Mouse (Mus musculus) lung, embryonic 16.5 days (tissue): ENCODE data around the gene Osr1. TPM values are rescaled to one million over a fixed set of nuclear protein-coding genes. Genes with fewer than 3 reads are reported as not detected.

ENCODE experiments used
- ATAC-seq: fragments of 200-750 bp; cut with Nextera tagmentation; 2 replicates; pipeline ENCODE4 v1.8.0; 2017; ENCODE audit warnings: low read depth, mild to moderate bottlenecking, moderate library complexity
- H3K27ac ChIP-seq: fragments of 300-500 bp; sonication (generic); 2 replicates; pipeline ENCODE4 v1.5.1; 2014; ENCODE audit warnings: mild to moderate bottlenecking, control low read depth, low read length
- H3K27me3 ChIP-seq: fragments of 300-500 bp; sonication (generic); 2 replicates; pipeline ENCODE4 v1.6.1; 2014; ENCODE audit warnings: low read depth, low read length, mixed read lengths; ENCODE audit not compliant: control insufficient read depth, insufficient read depth
- H3K36me3 ChIP-seq: fragments of 300-500 bp; sonication (generic); 2 replicates; pipeline ENCODE4 v1.6.1; 2014; ENCODE audit warnings: low read length; ENCODE audit not compliant: control insufficient read depth, insufficient read depth
- H3K4me1 ChIP-seq: fragments of 300-500 bp; sonication (generic); replicated peaks from 2 replicates; pipeline ENCODE4 v1.6.1; 2014; ENCODE audit warnings: low read length, mixed read lengths; ENCODE audit not compliant: control insufficient read depth, insufficient read depth
- H3K4me2 ChIP-seq: fragments of 300-500 bp; sonication (generic); 2 replicates; pipeline ENCODE4 v1.6.1; 2014; ENCODE audit warnings: low read depth, low read length, control low read depth
- H3K4me3 ChIP-seq: fragments of 300-500 bp; sonication (generic); 2 replicates; pipeline ENCODE4 v1.5.1; 2014; ENCODE audit warnings: mild to moderate bottlenecking, low read length, control low read depth
- H3K9ac ChIP-seq: fragments of 300-500 bp; sonication (generic); 2 replicates; pipeline ENCODE4 v1.6.1; 2014; ENCODE audit warnings: low read length, control low read depth
- H3K9me3 ChIP-seq: fragments of 300-500 bp; sonication (generic); 2 replicates; pipeline ENCODE4 v1.6.1; 2016; ENCODE audit warnings: low read length; ENCODE audit not compliant: control insufficient read depth
- WGBS: fragments of 180-500 bp; shearing (Covaris S2); extraction: QIAGEN DNeasy Blood & Tissue Kit; methylation state at CpG from one replicate; pipeline ENCODE4 v1.1.7; 2014; 5-methylcytosine and 5-hydroxymethylcytosine counted together
- polyA plus RNA-seq: library from polyadenylated mRNA; unstranded; fragments of >200 nt; fragmentation: Nextera tagmentation; extraction: Ambion mirVana; gene quantifications from 2 replicates; pipeline ENCODE4 v1.2.1, GENCODE M21; 2015

Osr1 gene
- polyA plus RNA-seq, 1 experiment from 2014 or later, result 20.7 TPM

- Histone ChIP-seq H3K4me1 (peaks cover 16% of the 10 kb centered on the region), H3K27ac (no peak overlapping the region), H3K9ac (peak overlapping the region; percentile 74), H3K4me2 (peak overlapping the region; percentile 74), H3K27me3 (peaks cover 51% of the 10 kb centered on the region), H3K4me3 (peak overlapping the region; percentile 61), H3K9me3 (no peaks in the 10 kb centered on the region), H3K36me3 (no peaks in the 10 kb centered on the region)
- ATAC-seq, result no peak
- 9% methylated on average over 18 of the region's 18 CpGs for WGBS
Measured at GRCm38 (mm10) chr12:9576043-9576538, 6.2 kb downstream of the Osr1 start.

DNA sequence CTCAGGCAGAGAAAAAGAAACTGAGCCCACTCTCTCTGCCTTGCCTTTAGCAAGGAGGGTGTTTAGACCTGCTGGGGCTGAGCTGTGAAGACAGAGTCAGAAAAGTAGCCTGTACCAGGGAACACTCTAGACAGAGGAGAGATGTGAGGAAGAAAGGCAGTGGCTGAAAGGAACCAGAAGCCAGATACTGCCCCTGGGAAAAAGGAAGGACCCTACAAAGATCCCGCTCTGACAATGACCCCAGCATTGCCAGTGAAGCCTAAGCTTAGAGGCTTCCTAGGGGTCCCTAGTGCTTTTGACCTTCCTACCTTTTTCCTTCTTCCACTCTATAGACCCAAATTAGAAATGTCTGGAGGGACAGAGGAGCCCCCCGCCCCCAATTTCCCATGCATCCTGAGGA is 7.7 kb downstream of the Osr1 start:
- no peak overlapping the region for H3K9ac ChIP-seq
- H3K27me3 ChIP-seq, result peaks cover 51% of the 10 kb centered on the region
- ATAC-seq, result no peak
- H3K4me2 ChIP-seq, result no peak overlapping the region; the same call in none of the 2 replicates
- peaks cover 14% of the 10 kb centered on the region for H3K4me1 ChIP-seq
- no peak overlapping the region for H3K4me3 ChIP-seq
- no peaks in the 10 kb centered on the region for H3K36me3 ChIP-seq
- WGBS, result 71% methylated on average over 2 of the region's 2 CpGs
- H3K9me3 ChIP-seq, result no peaks in the 10 kb centered on the region
- H3K27ac ChIP-seq, result no peak overlapping the region

DNA sequence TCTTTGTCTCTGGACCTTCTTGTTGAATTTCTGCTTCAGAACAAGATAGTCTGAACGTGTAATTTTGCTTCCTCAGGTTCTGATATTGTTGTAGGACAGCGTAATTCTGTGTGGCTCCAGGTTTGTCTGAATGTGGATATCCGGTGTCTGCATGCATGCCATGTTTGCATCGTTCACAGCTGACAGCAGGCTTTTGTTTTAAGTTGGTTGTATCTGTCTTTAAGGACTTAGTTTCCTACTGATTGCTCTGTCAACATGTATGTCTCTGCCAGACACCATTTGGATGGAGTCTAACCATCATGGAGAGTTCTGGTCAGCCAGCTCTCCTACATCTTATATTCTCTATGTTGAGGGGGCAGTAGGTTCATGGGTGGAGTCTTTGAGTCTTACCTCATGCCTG is 8.7 kb downstream of the Osr1 start:
- no peak overlapping the region for H3K9ac ChIP-seq
- no peak for ATAC-seq
- no peaks in the 10 kb centered on the region for H3K9me3 ChIP-seq
- H3K27me3 ChIP-seq, result peaks cover 51% of the 10 kb centered on the region
- peaks cover 13% of the 10 kb centered on the region for H3K4me1 ChIP-seq
- no peak overlapping the region for H3K4me3 ChIP-seq
- H3K27ac ChIP-seq, result no peak overlapping the region
- 57% methylated on average over 4 of the region's 4 CpGs for WGBS
- H3K4me2 ChIP-seq, result no peak overlapping the region
- H3K36me3 ChIP-seq, result no peaks in the 10 kb centered on the region

GRCm38 (mm10) chr12:9579301-9580030 is 9.6 kb downstream of the Osr1 start:
- H3K4me1 ChIP-seq, result peaks cover 13% of the 10 kb centered on the region; the same call in 1 of the 2 replicates
- no peak overlapping the region for H3K4me3 ChIP-seq
- ATAC-seq, result no peak
- H3K27ac ChIP-seq, result no peak overlapping the region
- no peaks in the 10 kb centered on the region for H3K36me3 ChIP-seq
- 31% methylated on average over 31 of the region's 31 CpGs for WGBS
- no peak overlapping the region for H3K9ac ChIP-seq
- H3K27me3 ChIP-seq, result peaks cover 54% of the 10 kb centered on the region
- no peaks in the 10 kb centered on the region for H3K9me3 ChIP-seq
- H3K4me2 ChIP-seq, result 0 out of 2 replicates have a peak overlapping the region, but pooled peaks have one; percentile 1

GRCm38 (mm10) chr12:9580041-9580905 is 10.4 kb downstream of the Osr1 start:
- Histone ChIP-seq H3K27me3 (peaks cover 52% of the 10 kb centered on the region), H3K4me1 (peaks cover 18% of the 10 kb centered on the region), H3K4me3 (peak overlapping the region; percentile 39), H3K9me3 (no peaks in the 10 kb centered on the region), H3K9ac (no peak overlapping the region), H3K4me2 (peak overlapping the region; percentile 55), H3K36me3 (no peaks in the 10 kb centered on the region), H3K27ac (no peak overlapping the region)
- 24% methylated on average over 33 of the region's 33 CpGs for WGBS
- no peak for ATAC-seq

DNA sequence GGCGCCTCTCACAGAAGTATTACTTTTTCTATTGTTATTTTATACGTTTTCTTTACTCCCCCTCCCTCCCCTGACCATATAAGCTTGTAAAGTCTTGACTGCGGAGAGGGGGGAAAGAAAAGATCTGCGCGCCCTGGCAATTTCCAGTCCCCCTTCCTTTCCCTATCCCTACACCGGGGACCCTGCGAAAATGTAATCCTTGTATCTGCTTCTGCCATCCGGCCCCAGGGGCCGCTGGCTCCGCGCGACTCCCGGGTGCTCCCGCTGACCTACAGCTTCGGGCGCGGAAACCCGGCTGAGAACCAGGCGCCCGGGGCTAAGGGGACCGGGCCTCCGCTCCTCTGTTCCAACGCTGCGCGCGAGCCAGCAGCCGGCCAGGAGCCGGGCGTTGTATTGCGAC is 11.1 kb downstream of the Osr1 start:
- Histone ChIP-seq H3K27ac (no peak overlapping the region), H3K27me3 (peaks cover 51% of the 10 kb centered on the region), H3K4me1 (peaks cover 20% of the 10 kb centered on the region), H3K9ac (no peak overlapping the region), H3K9me3 (no peaks in the 10 kb centered on the region), H3K4me2 (peak overlapping the region; percentile 55), H3K36me3 (no peaks in the 10 kb centered on the region), H3K4me3 (peak overlapping the region; percentile 39)
- 17% methylated on average over 30 of the region's 30 CpGs for WGBS
- ATAC-seq, result no peak

DNA sequence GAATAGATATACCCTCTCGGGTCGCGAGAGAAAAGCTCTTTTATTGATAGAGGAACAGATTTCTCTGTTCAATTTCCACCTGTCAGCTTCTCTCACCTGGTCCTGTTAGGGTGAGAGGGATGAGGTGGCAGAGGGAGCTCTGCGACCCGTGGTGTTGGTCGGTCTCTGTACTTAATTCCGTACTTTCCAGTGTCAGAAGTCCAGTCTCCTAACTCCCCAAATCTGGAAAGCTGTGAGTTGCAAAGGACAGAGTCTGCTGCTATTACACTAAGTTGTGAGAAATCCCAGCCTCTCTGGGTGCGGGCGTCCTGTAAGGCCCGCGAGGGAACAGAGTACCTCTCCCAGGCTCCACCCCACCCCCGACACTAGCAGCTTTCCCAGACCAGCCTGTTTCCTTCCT is 11.6 kb downstream of the Osr1 start:
- H3K9ac ChIP-seq, result no peak overlapping the region

DNA sequence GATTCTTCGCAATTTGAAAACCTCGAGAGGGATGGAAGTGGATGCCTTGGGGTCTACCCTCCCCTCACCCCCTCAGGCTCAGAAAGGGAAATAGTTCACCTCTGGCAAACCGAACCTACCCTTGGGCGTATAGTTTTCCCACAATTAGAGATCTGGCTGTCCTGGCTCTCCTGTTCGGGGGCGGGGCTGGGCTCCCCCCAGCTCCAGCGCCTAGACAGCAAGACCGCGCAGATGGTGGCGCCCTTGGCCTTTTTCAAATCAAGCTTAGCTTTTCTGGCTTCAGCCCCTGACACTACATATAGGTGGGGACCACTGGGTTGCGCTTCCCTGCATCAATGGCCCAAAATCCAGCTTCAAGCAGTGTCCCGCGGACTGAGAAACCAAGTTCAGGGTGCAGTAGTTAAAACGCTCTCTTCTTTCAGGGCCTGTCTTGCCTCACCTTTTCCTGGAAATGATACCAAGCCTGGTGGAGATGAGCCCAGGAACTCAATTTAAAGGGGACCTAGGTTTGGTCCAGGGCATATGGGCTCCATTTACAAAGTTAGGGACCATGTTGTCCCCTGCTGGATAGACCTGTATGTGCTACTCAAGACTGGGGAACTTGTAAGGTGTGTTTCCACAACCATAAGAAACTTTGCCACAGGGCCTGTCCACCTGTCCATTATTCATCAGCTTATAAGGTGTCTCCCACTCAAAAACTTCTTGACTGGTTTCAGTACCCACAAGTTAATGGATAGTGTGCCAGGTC is 12.5 kb downstream of the Osr1 start:
- Histone ChIP-seq H3K27me3 (peaks cover 40% of the 10 kb centered on the region), H3K4me3 (no peak overlapping the region), H3K27ac (no peak overlapping the region), H3K4me1 (peaks cover 20% of the 10 kb centered on the region), H3K9me3 (no peaks in the 10 kb centered on the region), H3K4me2 (no peak overlapping the region), H3K9ac (no peak overlapping the region), H3K36me3 (no peaks in the 10 kb centered on the region)
- 62% methylated on average over 14 of the region's 14 CpGs for WGBS
- no peak for ATAC-seq

More for the DNA sequence above, 11.6 kb downstream of the Osr1 start:
- no peak overlapping the region for H3K4me3 ChIP-seq
- H3K27me3 ChIP-seq, result peaks cover 49% of the 10 kb centered on the region
- H3K36me3 ChIP-seq, result no peaks in the 10 kb centered on the region
- WGBS, result 23% methylated on average over 12 of the region's 12 CpGs
- H3K4me2 ChIP-seq, result peak overlapping the region; percentile 55; the same call in 1 of the 2 replicates
- peaks cover 20% of the 10 kb centered on the region for H3K4me1 ChIP-seq
- no peak overlapping the region for H3K27ac ChIP-seq
- H3K9me3 ChIP-seq, result no peaks in the 10 kb centered on the region
- no peak for ATAC-seq
